Mouse (Mus musculus) brain, embryonic 14.5 days (tissue): ENCODE data around the gene Ccdc148.

Experiments
- CTCF ChIP-seq: fragments of 200-500 bp; IDR thresholded peaks from 2 replicates; pipeline ENCODE4 v1.5.1; 2012; ENCODE audit warnings: inconsistent platforms, mild to moderate bottlenecking, moderate library complexity, borderline replicate concordance; ENCODE audit not compliant: insufficient read depth, insufficient read length; ENCODE audit errors: extremely low read depth
- POLR2A ChIP-seq: fragments of 200-500 bp; IDR thresholded peaks from 2 replicates; pipeline ENCODE4 v1.6.1; 2012; ENCODE audit warnings: mild to moderate bottlenecking, inconsistent platforms, borderline replicate concordance; ENCODE audit not compliant: poor library complexity, insufficient read depth, insufficient read length, severe bottlenecking; ENCODE audit errors: extremely low read depth

- TF ChIP-seq POLR2A (no peak), CTCF (no peak)
Measured at GRCm38 (mm10) chr2:59053461-59054039, 106.9 kb downstream of the Ccdc148 start.
